Mouse (Mus musculus): ENCODE data around the gene Nfatc2.

The Nfatc2 gene

GRCm38 (mm10) chr2:168577381-168577780 is 24.1 kb downstream of the Nfatc2 start:
- no peak for DNase-seq

DNA sequence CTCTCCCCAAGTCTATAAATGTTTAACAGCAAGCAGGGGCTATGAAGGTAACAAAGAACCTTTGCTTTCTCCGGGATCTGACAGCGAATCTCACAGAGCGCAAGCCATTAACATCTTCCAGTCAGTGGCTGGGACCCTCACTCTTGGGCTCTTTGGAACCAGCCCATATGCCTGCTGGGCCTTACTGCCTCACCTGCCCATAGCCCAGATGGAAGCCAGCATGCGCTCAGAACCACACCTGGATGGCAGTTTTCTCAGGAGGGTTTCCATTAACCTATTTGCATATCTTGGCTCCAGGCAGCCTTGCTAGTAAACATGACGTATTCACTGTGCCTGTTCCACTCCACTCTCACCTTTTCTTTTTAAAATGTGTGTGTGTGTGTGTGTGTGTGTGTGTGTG is 25.6 kb downstream of the Nfatc2 start:
- DNase-seq, result no peak

DNA sequence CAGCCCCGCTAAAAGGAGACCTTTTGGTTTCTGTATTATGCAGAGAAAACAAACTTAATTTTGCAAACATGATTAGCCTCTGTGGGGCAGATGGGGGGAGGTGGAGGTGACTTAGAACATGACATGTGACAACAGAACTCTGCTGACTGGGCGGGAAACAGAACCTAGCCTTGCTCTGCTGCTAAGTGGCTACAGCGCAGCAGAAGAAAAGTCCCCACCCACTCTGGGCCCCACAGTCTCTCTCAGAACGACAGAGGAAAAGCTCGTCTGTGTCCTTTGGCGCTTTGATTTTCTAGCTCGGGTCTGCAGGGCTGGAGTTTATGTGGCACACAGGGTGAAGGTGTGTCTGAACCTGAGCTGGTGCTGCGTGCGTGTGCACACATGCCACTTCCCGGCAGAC is 26.5 kb downstream of the Nfatc2 start:
- DNase-seq, result no peak

DNA sequence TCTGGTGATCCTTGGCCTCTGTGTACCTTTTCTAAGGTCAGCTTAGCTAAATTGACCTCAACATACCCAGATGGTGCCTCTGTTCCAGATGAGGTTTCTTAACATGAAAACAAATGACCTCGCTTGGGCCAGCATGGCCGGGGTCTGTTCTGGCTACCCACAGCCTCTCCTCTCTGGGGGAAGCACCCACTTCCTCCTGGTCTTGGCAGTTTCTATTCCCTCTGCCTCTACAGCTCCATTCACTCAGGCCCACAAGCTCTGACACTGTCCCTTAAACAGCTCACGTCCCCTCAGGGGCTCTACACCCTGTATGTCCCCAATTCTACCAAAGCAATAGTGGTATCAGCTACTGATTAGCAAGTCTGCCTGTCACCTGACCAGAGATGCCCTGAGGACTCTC is 27.6 kb downstream of the Nfatc2 start:
- no peak for DNase-seq

- DNase-seq, result no peak
Observed at GRCm38 (mm10) chr2:168571241-168571640, 30.2 kb downstream of the Nfatc2 start.

DNA sequence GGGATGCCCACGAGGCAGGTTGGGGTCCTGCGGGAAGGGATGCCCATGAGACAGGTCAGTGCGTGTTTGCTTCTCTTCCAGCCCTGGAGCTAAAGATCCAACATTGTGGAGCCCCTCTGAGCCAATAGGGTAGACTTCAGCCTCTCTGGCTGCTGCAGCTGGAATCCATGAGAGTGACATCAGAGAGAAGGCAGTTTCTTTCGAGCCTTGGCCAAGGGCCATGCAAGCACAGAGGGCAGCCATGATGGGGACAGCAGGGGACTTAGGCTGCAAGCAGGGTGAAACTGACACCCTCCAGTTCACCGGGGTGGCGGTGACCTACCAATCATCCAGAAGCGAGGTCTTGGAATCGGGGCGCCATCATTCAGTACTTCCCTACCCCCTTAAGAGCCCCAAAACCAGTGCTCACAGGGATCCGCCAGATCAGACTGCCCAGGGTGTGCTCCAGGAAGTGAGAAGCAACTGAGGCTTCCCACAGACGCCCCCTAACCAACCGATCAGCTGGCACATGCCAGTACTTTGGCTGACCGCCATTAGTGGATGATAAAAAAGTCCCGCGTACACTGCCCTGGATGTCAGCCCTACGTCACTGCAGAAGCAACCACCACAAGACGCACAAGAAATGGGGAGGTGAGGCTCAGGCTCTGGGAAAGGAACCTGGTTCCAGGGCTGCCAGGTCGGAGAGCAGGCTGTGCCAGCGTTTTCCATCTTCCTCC is 35.8 kb downstream of the Nfatc2 start:
- DNase-seq, result peak in 1 of 2 experiments; percentile 50

GRCm38 (mm10) chr2:168563184-168563583 is 38.3 kb downstream of the Nfatc2 start:
- DNase-seq, result no peak

GRCm38 (mm10) chr2:168557035-168557434 is 44.4 kb downstream of the Nfatc2 start:
- no peak for DNase-seq

DNA sequence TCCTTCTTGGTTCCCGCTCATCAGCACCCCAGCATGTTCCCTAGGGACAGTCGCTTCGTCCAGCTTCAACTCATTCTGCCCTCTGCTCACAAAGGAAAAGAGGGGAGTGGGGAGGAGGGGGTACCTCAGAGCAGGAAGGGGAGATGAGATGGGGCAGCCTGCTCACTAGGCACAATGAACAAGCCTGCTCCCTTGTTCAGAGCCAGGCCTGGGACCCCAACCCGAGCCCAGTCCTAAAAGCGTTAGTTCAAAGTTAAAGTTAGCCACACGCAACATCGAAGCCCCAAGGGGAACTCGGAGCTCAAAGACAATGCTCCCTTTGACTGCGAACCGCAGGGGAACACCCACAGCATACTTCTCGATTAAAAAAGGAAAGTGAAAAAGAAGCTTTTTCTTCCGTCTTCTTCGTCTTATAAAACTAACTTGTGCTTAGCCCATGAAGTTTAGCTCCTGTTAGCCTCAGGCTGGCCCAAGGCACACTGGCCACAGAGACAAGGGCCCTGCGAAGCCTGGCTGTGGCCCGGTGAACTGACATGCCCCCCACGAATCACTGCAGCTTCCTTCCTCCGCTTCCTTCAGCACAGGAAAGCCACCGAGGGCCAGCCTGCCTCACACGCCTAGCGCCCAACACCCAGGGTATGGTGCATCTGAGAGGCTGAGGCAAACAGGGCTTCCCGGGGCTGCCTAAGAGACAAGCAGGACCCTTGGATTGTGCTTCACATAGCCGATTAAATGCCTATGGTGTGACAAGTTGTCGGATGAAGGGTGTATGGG is 45.4 kb downstream of the Nfatc2 start:
- DNase-seq, result no peak

- DNase-seq, result no peak
Observed at GRCm38 (mm10) chr2:168553541-168553961, 47.9 kb downstream of the Nfatc2 start.

DNA sequence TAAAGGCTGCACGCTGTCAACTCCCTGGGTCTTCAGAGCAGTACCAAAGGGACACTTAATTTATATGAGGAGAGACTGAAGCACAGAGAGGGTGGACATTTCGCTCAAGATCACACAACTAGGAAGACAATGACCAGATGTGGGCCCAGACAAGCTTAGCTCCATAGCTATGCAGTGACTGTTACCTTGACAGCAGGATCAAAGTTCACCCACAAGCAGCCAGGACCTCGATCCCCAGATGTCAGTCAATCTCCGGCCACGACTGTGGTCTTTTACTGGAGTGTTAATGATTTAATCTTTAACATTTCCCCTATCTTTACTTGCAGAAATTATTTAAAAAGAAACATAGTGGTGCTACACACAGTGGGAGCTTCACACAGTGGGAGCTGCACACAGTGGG is 49.1 kb downstream of the Nfatc2 start:
- no peak for DNase-seq

DNA sequence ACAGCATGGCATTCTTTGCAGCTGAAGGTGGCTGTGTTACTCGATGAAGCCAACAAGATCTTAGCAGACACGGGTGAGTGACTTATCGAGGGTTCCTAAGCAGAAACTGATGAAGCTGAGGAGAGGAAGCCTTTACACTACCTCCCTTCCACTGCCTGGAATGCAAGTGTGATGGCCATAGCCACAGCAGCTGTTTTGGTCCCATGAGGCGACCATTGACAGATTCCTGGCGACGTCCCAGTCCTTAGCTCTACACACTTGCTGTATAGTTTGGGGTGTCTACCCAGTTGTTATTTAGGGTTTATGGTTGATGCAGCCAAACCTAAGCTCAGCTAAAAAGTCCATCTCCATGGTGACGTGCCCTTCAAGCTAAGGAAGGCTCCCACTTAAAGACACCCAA is 50.2 kb downstream of the Nfatc2 start:
- no peak for DNase-seq

GRCm38 (mm10) chr2:168549326-168549725 is 52.1 kb downstream of the Nfatc2 start:
- DNase-seq, result no peak

DNA sequence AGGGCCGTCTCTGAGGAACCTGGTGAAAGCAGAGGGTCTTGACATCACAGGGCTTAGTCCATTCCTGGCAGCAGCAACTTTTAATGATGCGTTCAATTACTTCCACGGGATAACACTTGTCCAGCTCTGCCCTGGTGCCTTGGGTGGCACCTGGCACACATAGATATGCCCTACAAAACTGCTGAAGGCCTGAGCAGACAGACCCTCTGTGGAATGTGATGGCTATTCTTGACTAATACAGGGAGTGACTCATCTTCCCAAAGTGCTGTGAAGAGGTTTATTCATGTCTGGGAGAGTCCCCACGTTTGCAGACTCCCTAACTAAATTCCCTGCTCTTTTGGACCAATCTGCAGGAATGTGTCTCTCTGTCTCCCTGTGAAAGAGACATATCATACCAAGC is 53.4 kb downstream of the Nfatc2 start:
- DNase-seq, result no peak

- peak; percentile 57 to 59 for DNase-seq
Observed at GRCm38 (mm10) chr2:168545901-168546557, 55.4 kb downstream of the Nfatc2 start.

- DNase-seq, result peak; percentile 61 to 62
Observed at GRCm38 (mm10) chr2:168544102-168544501, 57.4 kb downstream of the Nfatc2 start.

DNA sequence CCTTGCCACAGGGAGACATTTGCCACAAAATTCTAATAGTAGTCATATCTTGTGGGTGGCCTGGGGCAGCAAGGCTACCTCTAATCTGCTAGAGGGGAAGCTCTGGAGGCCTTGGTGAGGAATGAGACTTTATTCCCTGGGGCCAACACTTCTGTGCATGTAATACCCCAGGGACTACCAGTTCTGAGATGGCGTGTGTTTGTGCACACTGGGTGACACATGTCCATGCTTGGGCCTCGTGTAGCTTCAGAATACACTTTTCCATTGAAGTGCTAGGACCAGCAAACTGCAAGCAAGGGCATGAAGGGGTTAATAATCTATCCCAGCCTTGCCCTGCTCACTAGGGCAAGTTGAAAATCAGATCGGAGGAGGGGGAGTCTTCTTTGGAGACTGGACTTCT is 58.4 kb downstream of the Nfatc2 start:
- no peak for DNase-seq

DNA sequence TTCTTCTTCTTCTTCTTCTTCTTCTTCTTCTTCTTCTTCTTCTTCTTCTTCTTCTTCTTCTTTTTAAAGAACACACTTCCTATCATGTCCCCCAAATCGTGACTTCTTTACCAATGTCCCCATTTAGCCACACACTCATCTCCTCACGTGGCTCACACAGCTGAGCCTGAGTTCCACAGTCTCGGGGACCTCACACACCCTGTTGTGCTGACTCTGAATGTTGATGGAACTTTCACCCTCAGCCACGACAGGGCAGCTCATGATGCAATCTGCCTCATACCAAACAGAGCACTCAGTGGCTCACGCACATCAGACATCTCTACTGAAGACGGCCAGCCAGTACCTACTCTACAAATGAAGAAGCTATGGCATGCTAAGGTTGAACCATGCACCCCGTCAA is 60.2 kb downstream of the Nfatc2 start:
- DNase-seq, result no peak

- no peak for DNase-seq
Observed at GRCm38 (mm10) chr2:168539594-168540222, 61.7 kb downstream of the Nfatc2 start.

- no peak for DNase-seq
Observed at GRCm38 (mm10) chr2:168539026-168539425, 62.4 kb downstream of the Nfatc2 start.

- no peak for DNase-seq
Observed at GRCm38 (mm10) chr2:168532061-168532833, 69.2 kb downstream of the Nfatc2 start.

- no peak for DNase-seq
Observed at GRCm38 (mm10) chr2:168528551-168528950, 72.9 kb downstream of the Nfatc2 start.

DNA sequence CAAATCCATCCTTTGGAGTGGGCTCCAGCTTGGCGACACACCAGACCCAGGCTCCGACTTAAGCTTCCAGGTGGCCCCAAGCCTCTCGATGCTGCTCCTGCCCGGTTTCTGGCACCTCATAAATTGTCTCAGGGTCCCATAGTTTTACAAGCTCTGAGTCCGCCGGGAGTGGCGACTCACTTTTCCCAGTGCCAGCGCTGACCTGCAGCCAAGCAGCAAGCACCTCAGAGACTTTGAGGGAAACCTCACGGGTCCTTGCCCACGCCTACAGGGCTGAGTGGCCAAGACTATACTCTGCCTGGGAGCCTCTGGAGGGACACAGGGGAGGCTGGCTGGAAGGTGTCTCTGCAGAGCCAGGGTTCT is 74.0 kb downstream of the Nfatc2 start:
- no peak for DNase-seq
